Mouse (Mus musculus): ENCODE data around the gene Atg16l1. TPM values are rescaled to one million over a fixed set of nuclear protein-coding genes. Genes with fewer than 3 reads are reported as not detected.
"Not testable (repeated sequence)": the region's sequence is repeated elsewhere in the genome, so short reads cannot be mapped to it uniquely, and the experiment has no call there.

Atg16l1 gene
- total RNA-seq, 2 experiments from 2014 or later = 53.9 to 61.1 TPM

GRCm38 (mm10) chr1:87770486-87770885 lies 14.8 kb downstream of the Atg16l1 start:
- DNase-seq (ENCODE audit: low spot score in 2 of 2) = no peak

- no peak for DNase-seq (ENCODE audit: low spot score in 2 of 2)
These were observed 16.1 kb downstream of the Atg16l1 start for GRCm38 (mm10) chr1:87771724-87772123.

DNA sequence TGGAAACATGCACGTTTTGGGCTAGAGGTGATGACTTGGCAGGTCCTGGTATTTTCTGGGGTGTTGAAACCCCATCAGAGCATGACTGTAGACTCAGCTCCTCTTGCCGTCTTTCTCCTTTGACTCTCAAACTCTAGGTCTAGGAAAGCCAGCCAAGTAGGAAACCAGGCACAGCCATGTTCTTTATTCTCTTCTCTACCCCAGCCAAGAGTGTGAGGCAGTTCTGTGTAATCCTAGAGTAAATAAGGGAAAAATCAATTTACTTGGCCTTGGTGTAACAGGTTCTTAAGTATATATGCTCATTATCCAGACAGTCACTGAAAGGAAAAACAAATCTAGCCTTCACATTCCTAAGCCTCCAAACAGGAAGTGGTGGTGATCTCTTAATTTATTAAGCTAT lies 17.7 kb downstream of the Atg16l1 start:
- DNase-seq (ENCODE audit: low spot score in 2 of 2) = no peak

- DNase-seq (ENCODE audit: low spot score in 2 of 2) = no peak
These were observed 19.2 kb downstream of the Atg16l1 start for GRCm38 (mm10) chr1:87774845-87775244.

DNA sequence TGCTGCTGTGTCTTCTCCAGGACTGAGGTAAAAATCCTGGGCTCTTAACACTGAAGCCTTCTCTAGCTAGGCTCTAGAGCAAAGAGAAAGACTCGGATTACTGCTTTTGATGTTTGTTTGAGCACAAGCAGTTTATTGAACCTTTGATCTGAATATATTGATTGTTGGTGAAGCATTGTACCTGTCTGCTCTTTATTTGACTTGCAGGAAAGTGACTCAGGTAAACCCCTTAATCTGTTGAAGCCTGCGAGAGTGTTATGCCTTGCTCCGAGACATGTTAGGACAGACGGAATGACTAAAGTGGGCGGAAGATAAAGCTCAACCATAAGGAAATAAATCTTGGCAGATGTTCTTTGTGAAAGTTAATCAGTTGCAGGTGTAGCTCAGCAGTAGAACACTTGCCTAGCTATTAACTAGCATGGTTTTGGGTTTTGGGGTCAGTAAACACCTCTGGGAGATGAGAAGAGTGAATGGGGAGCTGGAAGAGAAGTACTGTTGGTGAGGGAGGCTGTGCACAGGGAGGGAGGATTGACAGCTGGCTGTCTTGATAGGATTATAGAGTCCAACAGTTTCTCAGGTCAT lies 23.6 kb downstream of the Atg16l1 start:
- no peak for DNase-seq (ENCODE audit: low spot score in 2 of 2)

GRCm38 (mm10) chr1:87785703-87786102 lies 30.0 kb downstream of the Atg16l1 start:
- DNase-seq (ENCODE audit: low spot score in 2 of 2) = no peak

- peak; percentile 50 to 54 for DNase-seq (ENCODE audit: low spot score in 2 of 2)
These were observed 30.6 kb downstream of the Atg16l1 start for GRCm38 (mm10) chr1:87786251-87786650.

DNA sequence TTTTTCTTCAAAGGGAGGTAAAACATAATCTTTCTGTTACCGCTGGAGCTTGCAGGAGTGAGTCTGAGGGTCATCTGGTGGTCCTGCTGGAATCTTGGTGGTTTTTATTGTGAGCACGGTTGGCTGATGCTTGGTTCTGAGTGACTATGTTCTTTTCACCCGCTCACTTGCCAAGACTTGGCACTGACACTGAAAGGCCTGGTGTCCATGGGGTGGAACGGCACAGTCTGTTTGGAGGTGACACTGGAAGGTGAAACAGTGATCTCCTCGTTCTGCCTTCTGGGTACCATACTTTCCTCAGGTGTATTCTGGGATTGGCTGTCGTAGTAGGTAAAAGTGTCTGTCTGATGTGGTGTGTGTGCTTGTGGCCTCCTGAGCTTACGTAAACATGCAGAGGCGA lies 34.0 kb downstream of the Atg16l1 start:
- DNase-seq (ENCODE audit: low spot score in 2 of 2) = no peak

DNA sequence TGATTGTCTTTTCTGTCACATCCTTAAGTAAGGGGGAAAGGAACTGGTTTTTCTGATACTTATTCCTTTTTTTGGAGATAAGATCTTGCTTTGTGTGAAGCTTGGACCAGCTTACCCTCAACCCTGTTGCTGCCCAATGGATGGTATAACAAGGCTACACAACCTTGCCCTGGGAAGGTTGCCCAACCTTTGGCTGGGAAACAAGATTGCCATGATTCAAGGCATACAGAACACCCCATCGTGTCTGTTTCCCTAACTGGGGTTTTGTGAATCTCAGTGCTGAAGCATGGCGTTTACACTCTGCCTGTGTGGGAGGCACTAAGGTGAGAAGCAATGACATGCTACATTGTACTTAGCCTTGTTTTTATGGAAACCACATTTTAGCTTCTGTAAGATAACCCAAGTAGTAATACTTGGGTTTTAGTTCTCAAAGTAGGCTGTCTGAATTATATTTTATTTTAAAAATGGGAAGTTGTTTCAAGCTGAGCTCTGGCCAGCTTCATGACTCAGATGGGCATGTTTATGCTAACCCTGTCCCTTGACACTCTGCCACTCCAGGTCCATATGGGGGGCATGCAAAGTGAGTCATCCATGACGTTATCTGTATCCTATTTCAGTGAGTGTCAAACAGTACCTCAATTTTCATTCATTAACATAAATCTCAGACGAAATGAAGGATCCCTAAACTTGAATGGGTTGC lies 36.9 kb downstream of the Atg16l1 start:
- no peak for DNase-seq (ENCODE audit: low spot score in 2 of 2)

GRCm38 (mm10) chr1:87793138-87793449 lies 37.4 kb downstream of the Atg16l1 start:
- no peak for DNase-seq (ENCODE audit: low spot score in 2 of 2)

DNA sequence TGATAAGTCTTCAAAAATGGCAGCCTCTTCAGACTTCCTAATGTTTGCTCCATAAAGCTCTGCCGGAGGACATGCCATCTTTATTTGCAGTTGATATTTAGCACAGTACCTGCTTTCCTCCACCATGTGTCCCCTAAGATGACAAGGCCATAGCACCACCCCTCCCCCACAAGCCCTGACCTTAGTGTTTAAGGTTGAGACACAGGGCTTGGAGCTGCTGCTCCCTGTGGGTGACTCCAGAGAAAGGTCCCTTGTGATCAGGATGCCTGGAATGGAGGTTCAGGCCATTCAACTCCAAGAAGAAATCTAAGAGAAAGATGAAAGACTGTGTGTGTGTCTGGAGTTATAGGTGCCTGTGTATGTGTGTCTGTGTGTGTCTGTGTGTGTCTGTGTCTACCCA lies 42.0 kb downstream of the Atg16l1 start:
- DNase-seq (ENCODE audit: low spot score in 2 of 2) = no peak

- peak; percentile 18 to 37 for DNase-seq (ENCODE audit: low spot score in 2 of 2)
These were observed 42.6 kb downstream of the Atg16l1 start for GRCm38 (mm10) chr1:87798306-87798705.

DNA sequence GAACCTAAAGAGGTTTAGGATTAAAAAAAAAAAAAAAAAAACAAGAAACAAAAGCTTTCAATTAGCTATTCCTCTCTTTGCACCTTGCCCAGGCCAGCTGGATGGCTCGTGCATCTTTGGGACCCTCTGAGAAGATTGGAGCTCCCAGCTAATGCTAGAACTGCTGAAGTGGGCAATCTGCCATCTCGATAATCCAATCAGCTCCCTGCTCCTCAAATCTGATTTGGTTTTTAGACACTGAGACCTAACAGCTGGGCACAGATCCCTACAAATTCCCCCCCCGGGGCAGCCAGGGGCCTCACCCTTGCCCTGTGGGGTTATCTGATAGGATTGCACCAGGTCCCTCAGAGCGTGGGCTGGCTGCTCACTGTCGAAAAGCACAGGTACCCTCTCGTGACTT lies 47.9 kb downstream of the Atg16l1 start, which contains the start of gene Sag:
Sag (plus strand) TSS at position 105 of the 400 bp plus-strand sequence.
- no peak for DNase-seq (ENCODE audit: low spot score in 2 of 2)

DNA sequence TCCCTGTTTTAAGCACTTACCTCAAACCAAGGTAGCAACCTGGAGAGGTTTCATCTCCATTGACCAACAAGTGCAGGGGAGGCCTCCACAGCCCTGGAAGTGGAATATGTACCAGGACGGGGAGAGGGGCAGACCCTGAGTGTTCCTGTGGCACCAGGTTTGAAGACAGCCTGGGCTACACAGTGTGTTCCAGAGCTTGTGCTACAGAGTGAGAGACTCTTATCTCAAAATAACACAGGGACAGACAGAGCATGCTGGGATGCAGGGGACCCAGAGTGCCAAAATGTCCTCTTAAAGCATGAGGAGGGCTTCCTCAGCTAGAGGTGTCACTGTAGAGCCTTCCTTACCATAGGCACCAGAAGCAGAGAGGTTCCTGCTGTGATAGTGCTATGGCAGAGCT lies 52.1 kb downstream of the Atg16l1 start:
- DNase-seq (ENCODE audit: low spot score in 2 of 2) = no peak

- DNase-seq (ENCODE audit: low spot score in 2 of 2) = no peak
These were observed 55.7 kb downstream of the Atg16l1 start for GRCm38 (mm10) chr1:87811391-87811790.

GRCm38 (mm10) chr1:87812061-87812460 lies 56.4 kb downstream of the Atg16l1 start:
- DNase-seq (ENCODE audit: low spot score in 2 of 2) = no peak

DNA sequence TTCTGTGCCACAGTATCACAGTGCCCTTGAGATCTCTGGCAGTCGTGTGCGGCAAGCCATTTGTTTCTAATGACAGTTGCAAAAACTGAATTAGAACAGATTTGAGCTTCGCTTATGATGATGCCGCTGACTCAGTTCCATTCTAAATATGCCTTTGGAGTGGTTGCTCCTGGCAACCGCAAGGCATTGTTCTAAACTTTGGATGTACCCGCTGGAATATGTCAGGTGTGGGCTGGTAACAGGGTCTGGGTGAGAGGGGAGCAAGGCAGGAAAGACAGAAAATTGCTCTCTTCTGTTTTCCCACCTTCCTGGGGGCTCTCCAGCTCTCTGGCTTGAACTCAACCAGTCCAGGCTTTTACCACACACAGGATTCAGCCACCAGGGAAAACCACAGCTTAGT lies 57.5 kb downstream of the Atg16l1 start:
- DNase-seq (ENCODE audit: low spot score in 2 of 2) = peak; percentile 42 to 82

- peak; percentile 46 to 63 for DNase-seq (ENCODE audit: low spot score in 2 of 2)
These were observed 58.0 kb downstream of the Atg16l1 start for GRCm38 (mm10) chr1:87813681-87814080.

DNA sequence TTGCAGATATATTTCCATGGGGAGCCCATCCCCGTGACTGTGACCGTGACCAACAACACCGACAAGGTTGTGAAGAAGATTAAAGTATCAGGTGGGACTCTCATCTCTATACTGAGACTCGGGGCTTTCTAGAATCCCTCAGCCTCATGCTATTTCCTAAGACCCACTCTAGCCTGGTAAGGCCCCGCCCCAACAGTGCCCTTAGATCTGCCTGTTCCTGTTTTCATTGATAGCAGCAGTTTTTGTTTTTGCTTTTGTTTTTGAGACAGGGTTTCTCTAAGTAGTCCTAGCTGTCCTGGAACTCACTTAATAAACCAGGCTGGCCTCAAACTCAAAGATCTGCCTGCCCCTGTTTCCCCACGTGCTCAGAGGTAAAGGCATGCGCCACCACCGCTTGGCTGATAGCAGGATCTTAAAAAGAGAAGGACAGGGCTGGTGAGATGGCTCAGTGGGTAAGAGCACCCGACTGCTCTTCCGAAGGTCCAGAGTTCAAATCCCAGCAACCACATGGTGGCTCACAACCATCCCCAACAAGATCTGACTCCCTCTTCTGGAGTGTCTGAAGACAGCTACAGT lies 68.8 kb downstream of the Atg16l1 start:
- no peak for DNase-seq (ENCODE audit: low spot score in 2 of 2)

DNA sequence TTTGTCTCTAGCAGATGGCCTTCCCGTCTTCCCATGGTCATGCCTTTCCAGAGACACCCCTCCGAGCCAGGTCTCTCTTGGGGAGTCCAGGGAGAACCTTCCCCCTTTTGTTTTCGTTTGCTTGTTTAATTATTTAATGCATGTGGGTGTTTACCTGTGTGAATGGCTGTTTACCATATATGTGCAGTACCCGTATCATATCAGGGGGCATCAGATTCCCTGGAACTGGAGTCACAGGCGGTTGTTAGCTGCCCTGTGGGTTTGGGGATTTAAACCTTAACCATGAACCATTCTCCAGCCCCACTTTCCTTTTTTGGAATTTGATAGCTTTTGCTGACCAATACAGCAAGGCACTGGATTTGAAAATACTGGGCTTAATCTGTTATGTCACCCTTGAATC lies 69.6 kb downstream of the Atg16l1 start:
- no peak for DNase-seq (ENCODE audit: low spot score in 2 of 2)

DNA sequence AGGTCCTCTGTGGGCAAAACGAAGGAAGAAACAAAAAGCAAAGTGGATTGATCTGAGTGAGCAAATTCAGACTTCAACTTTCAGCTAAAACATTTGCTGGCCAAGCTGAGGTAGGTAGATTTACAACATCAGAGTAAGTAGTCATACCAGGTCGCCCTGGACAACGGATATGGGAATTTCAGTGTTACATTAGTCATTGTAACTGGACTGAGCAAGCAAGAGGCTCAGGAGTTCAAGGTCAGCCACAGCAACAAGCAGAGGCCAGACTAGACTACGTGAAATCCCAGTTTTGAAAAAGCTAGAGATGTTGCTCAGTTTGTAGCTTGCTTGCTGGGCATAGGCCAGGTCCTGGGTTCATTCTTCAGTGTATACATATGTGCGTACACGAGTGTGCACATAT lies 70.3 kb downstream of the Atg16l1 start:
- no peak for DNase-seq (ENCODE audit: low spot score in 2 of 2)

DNA sequence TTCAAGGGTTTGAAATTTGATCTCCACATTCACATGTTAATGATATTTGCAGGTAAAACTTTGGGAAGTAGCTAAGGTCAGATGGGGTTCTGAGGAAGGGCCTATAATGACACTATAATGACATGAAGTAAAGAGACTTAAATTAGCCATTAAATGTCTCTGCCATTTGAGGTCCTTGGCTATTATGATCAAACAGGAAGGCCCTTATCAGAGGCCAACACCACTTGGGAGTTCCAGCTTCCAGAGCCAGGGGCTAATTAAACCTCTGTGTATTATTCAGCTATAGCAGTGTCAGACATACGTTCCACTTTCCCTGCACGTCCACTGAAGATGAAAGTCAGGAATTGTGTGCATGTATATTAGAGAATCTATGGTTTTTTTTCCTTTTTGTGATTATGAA lies 70.8 kb downstream of the Atg16l1 start:
- DNase-seq (ENCODE audit: low spot score in 2 of 2) = no peak

DNA sequence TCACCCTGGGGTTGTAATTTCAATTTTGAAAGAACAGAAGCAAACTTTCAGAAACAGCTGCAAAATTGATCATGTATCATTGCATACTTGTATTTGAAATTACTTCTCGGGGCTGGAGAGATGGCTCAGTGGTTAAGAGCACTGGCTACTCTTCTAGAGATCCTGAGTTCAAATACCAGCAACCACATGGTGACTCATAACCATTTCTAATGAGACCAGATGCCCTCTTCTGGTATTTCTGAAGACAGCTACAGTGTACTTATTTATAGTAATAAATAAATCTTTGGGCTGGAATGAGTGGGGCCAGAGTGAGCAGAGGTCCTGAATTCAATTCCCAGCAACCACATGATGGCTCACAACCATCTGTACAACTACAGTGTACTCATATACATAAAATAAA lies 71.8 kb downstream of the Atg16l1 start:
- DNase-seq (ENCODE audit: low spot score in 2 of 2) = not testable (repeated sequence)

All from layer of hippocampus, postnatal 14 days (tissue).